Mouse (Mus musculus): ENCODE data around the gene Rbpms2.
A peak's percentile ranks its signal among the peaks of the same experiment; 100 is the strongest.

The Rbpms2 gene

GRCm38 (mm10) chr9:65695646-65696045 is 66.2 kb downstream of the Rbpms2 start:
- DNase-seq (ENCODE audit: low read depth, low spot score) = peak; percentile 64

GRCm38 (mm10) chr9:65696337-65696736 is 66.9 kb downstream of the Rbpms2 start:
- no peak for DNase-seq (ENCODE audit: low read depth, low spot score)

GRCm38 (mm10) chr9:65697356-65697755 is 67.9 kb downstream of the Rbpms2 start:
- DNase-seq (ENCODE audit: low read depth, low spot score) = no peak

- DNase-seq (ENCODE audit: low read depth, low spot score) = no peak
These were observed 68.5 kb downstream of the Rbpms2 start for GRCm38 (mm10) chr9:65697992-65698391.

- no peak for DNase-seq (ENCODE audit: low read depth, low spot score)
These were observed 71.1 kb downstream of the Rbpms2 start for GRCm38 (mm10) chr9:65700504-65700903.

GRCm38 (mm10) chr9:65702286-65702685 is 72.8 kb downstream of the Rbpms2 start:
- peak; percentile 55 for DNase-seq (ENCODE audit: low read depth, low spot score)

- DNase-seq (ENCODE audit: low read depth, low spot score) = no peak
These were observed 73.8 kb downstream of the Rbpms2 start for GRCm38 (mm10) chr9:65703241-65703640.

- no peak for DNase-seq (ENCODE audit: low read depth, low spot score)
These were observed 74.6 kb downstream of the Rbpms2 start for GRCm38 (mm10) chr9:65703926-65704595.
